Mouse (Mus musculus) frontal cortex, postnatal 25 days (tissue): ENCODE measurements at regions not wholly inside any gene's neighbourhood (a gene's known extent, or its start where the extent isn't known, plus 50 kb on each side); places are given as distances from the start of the nearest gene placed in this dataset.

ENCODE experiments used
- DNase-seq, 2 experiments: peaks; one replicate each; pipeline ENCODE4 v3.0.0; 2022; ENCODE audit warnings: low spot score in 2 of 2

DNA sequence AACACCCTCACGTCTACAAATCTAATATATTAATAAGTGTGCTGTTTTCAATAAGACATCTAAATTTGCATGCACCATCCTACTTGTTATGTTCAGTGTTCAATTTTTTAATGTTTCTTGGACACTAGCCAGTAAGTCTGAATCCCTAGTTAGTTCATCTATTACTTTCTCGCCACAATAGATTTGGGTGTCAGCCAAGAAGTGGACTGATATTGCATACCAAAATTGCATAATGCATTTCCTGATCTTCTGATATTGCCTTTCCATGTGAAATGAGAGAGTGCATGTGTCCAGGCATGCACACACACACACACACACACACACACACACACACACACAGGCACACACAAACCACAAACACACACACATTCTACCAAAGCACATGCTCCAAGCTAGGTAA, 874.9 kb downstream of the 5730522E02Rik start:
- DNase-seq = no peak

DNA sequence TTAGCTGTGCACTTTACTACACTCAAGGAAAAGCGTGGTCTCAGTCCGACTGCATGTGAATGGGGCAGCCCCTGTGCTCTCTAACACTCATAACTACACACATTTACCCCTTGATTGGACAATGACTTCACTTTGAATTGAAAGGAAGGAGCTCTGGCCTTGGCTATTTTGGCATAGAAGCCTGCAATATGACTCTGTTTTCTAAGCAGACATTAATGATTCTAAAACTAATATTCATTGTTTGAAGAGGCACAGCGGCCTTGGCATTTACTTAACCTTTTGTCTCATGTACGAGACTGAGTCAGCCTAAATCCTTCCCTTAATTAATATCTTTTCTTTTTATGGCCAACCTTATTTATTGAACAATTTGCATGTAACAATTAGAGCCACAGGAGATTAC, 879.9 kb downstream of the 5730522E02Rik start:
- no peak for DNase-seq

DNA sequence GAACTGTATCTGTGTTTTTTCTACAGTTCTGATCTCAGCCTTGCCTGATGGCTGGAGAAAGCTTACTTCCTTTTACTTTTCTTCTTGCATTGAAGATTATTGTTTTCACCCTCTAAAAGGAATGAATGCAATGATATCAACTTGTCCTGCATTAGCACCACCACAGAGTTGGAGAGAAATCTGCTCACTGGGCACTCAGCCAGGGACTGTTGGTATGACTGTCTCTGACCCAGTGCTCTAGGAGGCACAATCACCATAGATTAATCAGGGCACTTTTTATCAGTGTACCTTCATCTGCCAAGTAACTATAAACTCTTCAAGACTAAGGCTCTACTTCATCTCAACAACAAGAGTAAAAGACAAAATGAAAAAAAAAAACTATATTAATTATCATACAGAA, 888.1 kb downstream of the 5730522E02Rik start:
- DNase-seq = no peak

- no peak for DNase-seq
Observed at GRCm38 (mm10) chr11:25321494-25321893, 889.1 kb downstream of the 5730522E02Rik start.

GRCm38 (mm10) chr11:25314645-25315044, 895.9 kb downstream of the 5730522E02Rik start:
- DNase-seq = peak in 1 of 2 experiments; percentile 35

DNA sequence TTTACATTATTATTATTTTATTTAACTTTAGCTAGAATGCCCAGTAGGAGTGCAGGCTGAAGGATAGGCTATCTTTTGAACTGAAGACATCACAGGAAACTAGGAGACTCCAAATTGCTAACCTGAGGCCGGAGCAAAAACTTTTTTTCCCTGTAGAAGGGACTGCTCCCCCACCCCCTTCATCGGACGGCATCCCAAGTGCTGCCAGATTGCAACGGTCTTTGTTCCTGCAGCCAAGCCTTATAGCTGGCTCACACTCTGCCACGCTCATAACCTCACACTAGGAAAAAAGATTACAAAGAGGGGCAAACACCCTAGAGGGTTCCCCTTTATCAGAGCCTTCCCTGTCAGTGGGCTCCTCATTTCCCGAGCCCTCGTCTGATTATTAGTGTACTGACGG, 896.7 kb downstream of the 5730522E02Rik start:
- no peak for DNase-seq

- DNase-seq = no peak
Observed at GRCm38 (mm10) chr11:25313308-25313707, 897.3 kb downstream of the 5730522E02Rik start.

GRCm38 (mm10) chr11:25310754-25311153, 899.8 kb downstream of the 5730522E02Rik start:
- no peak for DNase-seq

- DNase-seq = peak in 1 of 2 experiments; percentile 61
Observed at GRCm38 (mm10) chr11:25301130-25301529, 909.4 kb downstream of the 5730522E02Rik start.

GRCm38 (mm10) chr11:25288346-25288745, 922.2 kb downstream of the 5730522E02Rik start:
- DNase-seq = no peak

DNA sequence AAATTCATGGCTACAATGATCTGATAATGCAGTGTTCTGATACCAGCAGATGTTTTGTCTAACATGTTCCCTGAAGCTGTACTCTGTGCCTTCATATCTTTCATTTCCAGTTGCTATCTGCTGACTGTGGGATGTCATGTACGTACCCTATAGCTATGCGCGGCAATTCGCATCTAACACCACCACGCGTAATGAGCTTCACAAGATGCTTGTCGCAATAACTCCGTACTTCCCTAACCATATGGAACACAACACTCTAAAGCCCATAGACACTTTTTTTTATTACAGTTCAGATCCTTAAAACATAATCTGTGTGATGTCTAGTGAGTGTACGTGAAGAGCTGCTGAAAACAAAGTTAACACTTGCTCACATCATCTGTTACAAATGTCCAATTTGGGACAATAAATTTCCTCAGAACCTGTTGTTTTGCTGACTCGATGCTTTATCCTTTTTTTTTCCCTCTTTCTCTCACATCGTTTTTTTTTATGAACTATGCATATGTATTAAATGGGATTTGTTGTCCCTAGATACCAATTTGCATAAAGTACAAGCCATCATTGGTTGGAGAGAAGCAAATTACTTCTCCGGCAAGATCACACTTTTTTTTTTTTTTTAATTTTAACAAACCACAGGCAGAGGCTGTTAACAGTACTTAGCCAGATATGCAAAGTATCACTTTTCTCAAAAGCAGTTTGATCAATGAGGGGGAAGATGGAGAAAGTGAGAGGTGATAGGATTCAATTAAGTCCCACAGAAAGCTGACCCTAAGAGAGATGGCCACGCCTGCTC, 922.9 kb downstream of the 5730522E02Rik start:
- DNase-seq = no peak

DNA sequence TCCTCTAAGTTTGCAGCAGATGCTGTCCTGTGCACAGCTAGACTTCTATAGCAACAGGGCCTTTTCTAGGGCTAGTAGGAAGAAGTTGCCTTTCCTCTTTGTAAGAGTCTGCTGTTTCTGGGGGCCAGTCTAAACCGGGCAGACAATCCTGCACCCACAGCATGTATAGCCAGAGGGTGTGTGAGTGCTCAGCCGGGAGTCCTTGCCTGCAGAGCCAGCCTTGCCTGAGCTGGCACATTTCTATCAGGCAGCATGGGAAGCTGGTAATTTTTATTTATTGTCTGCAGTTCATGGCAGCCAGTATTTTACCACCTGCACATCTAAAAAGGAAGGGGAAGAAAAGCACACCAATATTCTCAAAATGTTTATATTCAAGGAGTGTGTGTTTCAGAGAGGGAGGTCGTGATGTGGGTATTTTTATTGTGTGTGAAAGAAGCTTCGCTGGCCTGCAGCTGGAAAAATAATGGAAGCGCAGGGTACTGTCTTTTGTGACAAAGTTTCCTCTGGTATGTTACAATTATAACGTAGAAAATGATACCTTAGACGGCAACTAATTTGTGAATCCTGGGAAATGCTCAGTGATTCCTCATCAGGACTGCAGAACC, 940.5 kb downstream of the 5730522E02Rik start:
- DNase-seq = no peak

GRCm38 (mm10) chr11:25262906-25263305, 947.7 kb downstream of the 5730522E02Rik start:
- no peak for DNase-seq

DNA sequence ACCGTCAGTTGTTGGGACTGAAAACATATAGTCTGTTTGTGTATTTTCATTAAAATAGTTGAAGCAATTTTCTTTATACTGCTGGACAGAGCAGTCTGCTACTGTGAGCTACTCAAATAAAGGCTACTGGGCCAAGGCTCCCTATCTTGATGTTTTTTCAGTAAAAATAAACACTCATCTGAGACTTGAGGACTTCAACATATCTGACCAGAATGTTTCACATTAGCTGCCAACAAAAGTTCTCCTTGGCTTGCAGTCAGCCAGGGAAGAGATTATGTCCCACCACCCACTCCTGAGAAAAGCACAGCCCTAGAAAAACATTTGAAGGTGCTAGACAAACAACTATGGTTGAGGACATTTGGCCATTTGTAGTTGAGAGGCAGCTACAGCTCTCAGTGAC, 950.9 kb downstream of the 5730522E02Rik start:
- no peak for DNase-seq

DNA sequence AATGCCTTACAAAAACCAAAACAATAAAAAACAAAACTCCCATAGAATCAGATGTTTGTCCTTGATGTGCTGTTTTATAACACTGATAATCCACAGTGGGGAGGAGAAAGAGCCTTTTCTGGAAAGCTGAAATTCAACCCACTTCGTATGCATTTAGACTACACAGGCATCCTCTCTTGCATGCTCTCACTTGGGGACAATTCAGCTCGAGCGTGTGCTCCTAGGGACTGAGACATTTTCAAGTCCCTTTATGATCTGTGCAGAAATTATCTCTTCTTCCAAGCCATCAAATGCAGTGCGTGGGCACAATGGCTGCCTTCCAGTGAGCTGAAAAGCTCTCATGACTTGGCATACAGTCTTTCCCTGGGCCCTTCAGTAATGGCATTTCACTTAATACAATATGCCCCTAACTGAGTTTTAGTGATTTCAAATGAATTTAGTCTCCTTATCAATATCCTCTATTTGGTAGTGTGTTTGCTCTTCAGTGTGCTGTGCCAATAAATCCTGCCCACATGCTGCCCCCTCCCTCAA, 977.1 kb downstream of the 5730522E02Rik start:
- DNase-seq = peak in 1 of 2 experiments; percentile 13
